Mouse (Mus musculus): ENCODE results near the gene Slc6a5.

- TF ChIP-seq TCF12 (IDR thresholded peaks at IDR 0.05; ENCODE audit: low read depth, low read length) (no peak), ZNF384 (IDR thresholded peaks at IDR 0.05; ENCODE audit: low read depth, low read length) (no peak), ELF1 (IDR thresholded peaks at IDR 0.05; ENCODE audit: low read depth, low read length) (no peak), POLR2AphosphoS5 (IDR thresholded peaks at IDR 0.05; ENCODE audit: borderline replicate concordance, low read depth, low read length) (no peak), RCOR1 (IDR thresholded peaks at IDR 0.05; ENCODE audit: low read depth, low read length) (no peak), POLR2A (IDR thresholded peaks at IDR 0.05; ENCODE audit: control insufficient read depth in 1 of 2, insufficient read depth in 1 of 2, low read depth in 1 of 2, low read length in 2 of 2, poor library complexity in 1 of 2) (no peak), GATA1 (IDR thresholded peaks at IDR 0.05; ENCODE audit: low read depth, low read length) (no peak), CTCF (IDR thresholded peaks at IDR 0.05 in 2 of 3, conservative IDR thresholded peaks at IDR 0.05 in 1 of 3; ENCODE audit: control insufficient read depth in 1 of 3, insufficient read depth in 1 of 3, low read depth in 2 of 3, low read length in 3 of 3, poor library complexity in 1 of 3, severe bottlenecking in 1 of 3) (no peak), NRF1 (IDR thresholded peaks at IDR 0.05; ENCODE audit: insufficient read depth, low read depth, low read length, poor library complexity, severe bottlenecking) (no peak)
Measured at GRCm38 (mm10) chr7:49882288-49882687, 27.7 kb upstream of the Slc6a5 start.

All from MEL (cell line).